Mouse (Mus musculus) ES-Bruce4 (cell line): ENCODE data around the gene Ddo.

Source experiments
- CTCF ChIP-seq: IDR thresholded peaks from one replicate; pipeline ENCODE4 v1.8.1; 2011; ENCODE audit warnings: low read depth, low read length
- EP300 ChIP-seq: IDR thresholded peaks from 2 replicates; pipeline ENCODE4 v1.6.1; 2011; ENCODE audit warnings: low read depth, low read length; ENCODE audit not compliant: insufficient read depth
- POLR2A ChIP-seq: IDR thresholded peaks from one replicate; pipeline ENCODE4 v1.8.1; 2011; ENCODE audit warnings: low read length; ENCODE audit not compliant: insufficient read depth

GRCm38 (mm10) chr10:40597177-40597576 lies 32.6 kb upstream of the Ddo start:
- no peak for TF ChIP-seq POLR2A
- TF ChIP-seq CTCF, result no peak
- no peak for TF ChIP-seq EP300
